Mouse (Mus musculus) right cerebral cortex, postnatal 25 days (tissue): ENCODE results near the gene Cltrn.

Experiments used
- DNase-seq: peaks from one replicate; pipeline ENCODE4 v3.0.0; 2022

Gene Cltrn

DNA sequence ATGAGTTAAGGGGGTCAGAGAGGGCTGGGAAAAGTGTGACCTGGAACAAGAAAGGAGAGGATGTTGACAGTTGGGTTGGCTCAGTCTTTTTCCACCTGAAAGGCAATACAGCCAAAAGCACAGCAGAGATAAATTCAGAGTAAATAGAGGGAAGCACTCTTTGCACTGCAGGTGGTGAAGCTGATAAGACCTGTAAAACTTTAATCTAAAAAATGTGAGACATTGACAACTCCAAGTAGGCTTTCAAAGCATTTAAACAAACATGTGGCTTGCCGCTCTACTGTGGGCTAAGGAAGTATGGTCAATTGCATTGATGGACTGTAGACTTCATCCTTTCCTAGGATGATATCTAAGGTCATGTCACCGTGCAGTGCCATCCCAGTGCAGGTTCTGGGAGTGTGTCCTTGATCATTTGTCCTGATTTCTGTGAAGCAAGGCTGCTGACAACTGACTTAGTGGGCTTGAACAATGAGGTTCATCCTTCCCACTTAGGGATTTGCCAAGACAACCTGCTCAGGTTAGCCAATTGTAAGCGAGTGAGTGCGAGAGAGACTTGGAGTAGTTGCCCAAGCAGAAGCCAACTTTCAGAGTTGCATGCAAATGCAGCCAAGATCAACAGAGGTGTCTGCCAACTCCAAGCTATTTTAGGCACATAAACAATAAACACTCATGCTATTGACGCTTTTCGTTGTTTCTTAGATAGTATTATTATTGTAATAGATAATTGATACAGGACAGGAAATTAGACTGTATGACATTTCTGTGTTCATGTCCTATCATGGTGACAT, 57.0 kb downstream of the Cltrn start:
- DNase-seq: no peak

DNA sequence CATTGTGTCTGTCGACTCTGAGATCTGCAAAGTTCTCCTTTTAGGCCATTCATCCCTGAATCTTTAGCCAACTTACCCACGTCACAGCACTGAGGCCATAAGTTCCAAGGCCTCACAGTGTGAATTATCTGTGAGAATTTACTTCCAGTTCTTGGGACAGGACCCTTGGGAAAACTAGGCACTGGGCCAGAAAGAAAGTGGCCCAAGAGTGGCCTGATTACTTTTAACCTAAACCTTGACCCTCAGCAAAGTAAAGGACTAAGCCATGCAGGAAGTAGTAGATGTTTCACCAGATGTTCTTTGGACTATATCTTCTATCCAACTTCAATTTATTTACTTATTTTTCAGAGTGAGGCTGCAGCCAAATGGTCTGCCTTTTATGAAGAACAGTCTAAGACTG, 64.1 kb downstream of the Cltrn start:
- no peak for DNase-seq

DNA sequence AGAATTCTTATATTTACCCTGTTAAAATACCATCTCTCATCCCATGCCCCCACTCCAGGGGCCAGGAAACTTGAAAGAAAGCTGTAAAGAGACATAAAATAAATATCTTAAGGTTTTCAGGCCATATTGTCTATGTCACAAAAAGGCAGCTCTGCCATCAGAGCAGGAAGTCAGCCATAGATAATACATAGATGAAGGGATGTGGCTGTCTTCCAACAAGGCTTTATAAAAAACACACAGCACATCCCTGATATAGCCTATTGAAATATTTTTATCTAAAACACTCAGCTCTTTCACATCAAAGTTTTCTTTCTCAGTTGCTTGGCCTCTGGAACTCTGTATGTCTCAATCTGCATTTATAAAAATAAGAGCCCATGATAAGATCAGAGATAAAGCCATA, 65.0 kb downstream of the Cltrn start:
- no peak for DNase-seq

DNA sequence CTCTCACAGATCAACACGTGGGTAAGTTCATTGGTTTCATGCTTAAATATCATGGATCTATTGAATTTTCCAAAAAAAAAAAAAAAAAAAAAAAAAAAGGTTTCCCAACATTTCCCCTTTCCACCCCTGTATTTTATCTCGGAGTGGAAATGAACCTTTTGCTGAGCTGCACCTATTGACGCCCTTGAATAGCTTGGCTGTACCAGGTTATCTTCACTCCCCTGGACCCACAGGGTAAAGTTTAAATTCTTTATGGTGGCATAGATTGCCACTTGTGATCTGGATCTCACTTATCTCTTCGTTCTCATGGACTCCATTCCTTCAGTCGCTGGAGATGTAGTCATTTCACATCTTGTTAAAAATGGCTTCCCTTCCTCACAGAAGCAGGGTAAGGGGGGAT, 66.0 kb downstream of the Cltrn start:
- DNase-seq: no peak

DNA sequence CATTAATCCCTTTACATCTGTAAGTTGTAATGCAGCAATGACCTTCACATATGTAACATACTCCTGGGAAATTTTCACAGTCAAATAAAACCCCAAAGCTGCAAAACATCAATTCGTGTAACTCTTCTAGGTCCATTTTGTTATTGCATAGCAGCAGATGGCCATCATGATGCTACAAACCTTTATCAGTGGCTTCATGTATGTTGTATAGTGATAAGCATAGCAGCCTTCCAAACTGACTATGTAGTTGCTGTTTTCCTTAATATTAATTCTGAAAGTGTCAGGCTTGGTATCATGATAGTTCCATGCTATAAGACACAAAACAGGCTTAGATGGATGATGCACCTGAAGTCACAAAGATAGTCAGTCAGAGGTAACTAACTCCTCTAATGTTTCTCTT, 76.1 kb downstream of the Cltrn start:
- DNase-seq: no peak
